Mouse (Mus musculus) liver, embryonic 16.5 days (tissue): Measurements from ENCODE around the gene Kif16b. TPM values are rescaled to one million over a fixed set of nuclear protein-coding genes. Genes with fewer than 3 reads are reported as not detected.

Source experiments
- ATAC-seq: fragments of 200-750 bp; cut with Nextera tagmentation; 2 replicates; pipeline ENCODE4 v1.8.0; 2017; ENCODE audit warnings: low read depth, mild to moderate bottlenecking, moderate number of reproducible peaks, moderate library complexity
- H3K27ac ChIP-seq: fragments of 300-500 bp; sonication (generic); 2 replicates; pipeline ENCODE4 v1.5.1; 2014; ENCODE audit warnings: mild to moderate bottlenecking, low read length
- H3K27me3 ChIP-seq: fragments of 300-500 bp; sonication (generic); 2 replicates; pipeline ENCODE4 v1.6.1; 2014; ENCODE audit warnings: low read depth, low read length, mixed read lengths; ENCODE audit not compliant: control insufficient read depth, insufficient read depth
- H3K36me3 ChIP-seq: fragments of 300-500 bp; sonication (generic); 2 replicates; pipeline ENCODE4 v1.6.1; 2014; ENCODE audit warnings: mild to moderate bottlenecking; ENCODE audit not compliant: control insufficient read depth, insufficient read depth
- H3K4me1 ChIP-seq: fragments of 300-500 bp; sonication (generic); 2 replicates; pipeline ENCODE4 v1.6.1; 2014; ENCODE audit warnings: low read depth, low read length, mixed read lengths; ENCODE audit not compliant: control insufficient read depth
- H3K4me2 ChIP-seq: fragments of 300-500 bp; sonication (generic); 2 replicates; pipeline ENCODE4 v1.6.1; 2014; ENCODE audit warnings: low read depth, low read length, mixed read lengths
- H3K4me3 ChIP-seq: fragments of 300-500 bp; sonication (generic); 2 replicates; pipeline ENCODE4 v1.5.1; 2014; ENCODE audit warnings: low read depth, mild to moderate bottlenecking, low read length
- H3K9ac ChIP-seq: fragments of 300-500 bp; sonication (generic); 2 replicates; pipeline ENCODE4 v1.6.1; 2014; ENCODE audit warnings: low read depth, low read length
- H3K9me3 ChIP-seq: fragments of 300-500 bp; sonication (generic); replicated peaks from 2 replicates; pipeline ENCODE4 v1.6.1; 2016; ENCODE audit warnings: low read length; ENCODE audit not compliant: control insufficient read depth
- WGBS: fragments of 180-500 bp; shearing (Covaris S2); extraction: QIAGEN DNeasy Blood & Tissue Kit; methylation state at CpG from one replicate; pipeline ENCODE4 v1.1.7; 2014; ENCODE audit not compliant: insufficient replicate concordance; 5-methylcytosine and 5-hydroxymethylcytosine counted together
- polyA plus RNA-seq: library from polyadenylated mRNA; unstranded; fragments of >200 nt; fragmentation: Nextera tagmentation; extraction: Ambion mirVana; gene quantifications from 2 replicates; pipeline ENCODE4 v1.2.1, GENCODE M21; 2015

The Kif16b gene
- polyA plus RNA-seq, 1 experiment from 2014 or later, result 4.0 TPM

DNA sequence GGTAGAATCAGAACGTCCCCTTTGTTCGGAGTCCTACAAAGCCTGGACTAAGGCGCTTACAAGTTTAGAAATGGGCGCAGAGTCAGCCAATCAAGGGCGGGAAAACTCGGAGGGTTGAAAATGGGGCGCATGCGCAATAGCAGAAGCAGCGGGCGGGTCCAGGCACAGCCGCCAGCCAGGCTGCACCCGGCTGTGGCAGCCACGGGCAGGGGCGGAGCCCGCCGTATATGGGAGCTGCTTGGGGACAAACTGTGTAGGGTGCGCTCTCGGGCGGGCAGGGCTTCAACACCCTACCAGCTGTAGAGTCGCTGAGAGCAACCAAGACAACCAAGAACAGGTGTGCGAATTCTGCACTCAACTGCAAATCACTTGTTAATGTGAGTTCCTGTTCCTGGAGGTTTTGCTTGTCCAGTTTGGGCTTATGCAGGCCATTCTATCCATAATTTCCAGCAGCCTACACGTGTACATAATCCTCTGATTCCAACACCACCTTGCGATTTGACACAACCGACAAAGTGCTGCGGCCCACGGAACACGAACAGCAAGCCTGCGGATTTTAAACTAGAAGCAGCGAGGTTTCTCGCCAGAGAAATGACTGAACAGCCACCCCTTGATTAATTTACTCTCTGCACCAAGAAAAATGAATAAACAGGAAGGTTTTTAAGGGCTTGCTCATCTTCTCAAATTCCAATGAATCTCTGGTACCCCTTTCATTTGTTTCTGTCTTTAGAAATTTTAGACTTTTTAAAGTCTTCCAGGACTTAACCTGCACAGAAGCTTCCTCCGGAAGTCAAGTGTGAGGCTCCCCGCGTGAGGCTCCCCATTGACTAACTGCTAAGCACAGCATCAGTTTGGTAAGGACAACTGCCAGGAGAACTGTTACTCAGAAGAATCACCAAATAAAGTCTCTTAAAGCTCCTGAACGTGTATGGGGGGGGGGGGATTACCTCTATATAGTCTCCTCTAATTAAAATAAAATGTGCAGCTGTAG lies 1.9 kb upstream of the Kif16b start:
- peak overlapping the region; percentile 91 for H3K4me2 ChIP-seq
- H3K4me3 ChIP-seq, result peak overlapping the region; percentile 59
- H3K27ac ChIP-seq, result peak overlapping the region; percentile 70
- no peaks in the 10 kb centered on the region for H3K36me3 ChIP-seq
- H3K27me3 ChIP-seq, result no peaks in the 10 kb centered on the region
- 3% methylated on average over 34 of the region's 34 CpGs for WGBS
- no peaks in the 10 kb centered on the region for H3K9me3 ChIP-seq
- peaks cover 18% of the 10 kb centered on the region for H3K4me1 ChIP-seq
- peak; percentile 95 for ATAC-seq
- peak overlapping the region; percentile 57 for H3K9ac ChIP-seq

DNA sequence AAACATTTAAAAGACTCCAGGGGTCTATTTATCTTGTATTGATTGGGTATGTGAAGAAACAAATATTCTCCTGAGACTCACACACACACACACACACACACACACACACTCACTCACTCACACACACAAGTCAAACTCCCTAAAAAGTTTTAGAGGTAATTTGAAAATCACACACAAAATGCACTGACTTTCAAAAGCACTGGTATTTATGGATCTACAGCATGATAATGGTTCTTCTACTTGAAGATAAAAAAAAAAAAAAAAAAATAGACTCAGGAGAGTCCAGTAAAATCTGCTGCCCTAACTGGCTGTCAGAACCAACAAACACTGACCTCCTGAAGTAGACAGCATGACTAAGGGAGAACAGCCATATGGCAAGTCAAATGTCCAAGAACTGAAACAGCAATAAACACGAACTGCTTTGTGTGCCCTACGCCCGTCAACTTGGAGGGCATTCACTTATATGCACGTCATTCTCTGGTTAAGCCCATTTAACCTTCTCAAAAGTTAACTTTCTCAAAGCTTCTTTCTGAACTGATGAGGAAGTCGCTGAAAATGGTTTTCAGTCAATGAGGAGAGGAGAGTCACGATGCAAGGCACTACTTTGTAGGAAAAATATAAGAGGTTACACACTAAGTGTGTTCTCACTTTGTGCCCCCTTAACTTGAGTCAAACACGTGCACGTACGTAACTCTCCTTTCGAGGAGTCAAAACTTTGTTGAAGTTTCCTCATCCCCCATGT lies 1.0 kb downstream of the Kif16b start:
- Histone ChIP-seq H3K36me3 (no peaks in the 10 kb centered on the region), H3K9ac (peak overlapping the region; percentile 83), H3K4me1 (peaks cover 18% of the 10 kb centered on the region), H3K4me2 (peak overlapping the region; percentile 96), H3K4me3 (peak overlapping the region; percentile 80), H3K27me3 (no peaks in the 10 kb centered on the region), H3K27ac (no peak overlapping the region), H3K9me3 (no peaks in the 10 kb centered on the region)
- WGBS, result 23% methylated on average over 10 of the region's 10 CpGs
- ATAC-seq, result no peak

DNA sequence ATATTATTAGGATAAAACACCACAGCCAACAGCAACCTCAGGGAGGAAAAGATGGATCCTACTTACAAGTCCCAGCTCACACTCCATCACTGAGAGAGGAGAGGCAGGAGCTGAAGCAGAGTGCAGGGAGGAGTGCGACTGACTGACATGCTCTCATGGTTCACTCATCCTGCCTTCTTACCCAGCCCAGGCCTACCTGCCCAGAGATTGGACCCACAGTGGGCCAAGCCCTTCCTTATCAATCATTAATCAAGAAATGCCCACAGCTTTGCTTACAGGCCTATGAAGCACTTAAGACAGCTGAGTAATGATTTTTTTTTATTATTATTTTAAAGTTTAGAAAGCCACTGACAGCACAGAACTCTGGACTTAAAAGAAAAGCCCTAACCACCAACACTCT lies 7.6 kb downstream of the Kif16b start:
- no peaks in the 10 kb centered on the region for H3K27me3 ChIP-seq
- no peaks in the 10 kb centered on the region for H3K36me3 ChIP-seq
- H3K4me2 ChIP-seq, result no peak overlapping the region
- H3K27ac ChIP-seq, result no peak overlapping the region
- no peaks in the 10 kb centered on the region for H3K9me3 ChIP-seq
- WGBS, result 75% methylated on average over 1 of the region's 1 CpGs
- H3K4me3 ChIP-seq, result no peak overlapping the region
- no peak overlapping the region for H3K9ac ChIP-seq
- no peak for ATAC-seq
- no peaks in the 10 kb centered on the region for H3K4me1 ChIP-seq

DNA sequence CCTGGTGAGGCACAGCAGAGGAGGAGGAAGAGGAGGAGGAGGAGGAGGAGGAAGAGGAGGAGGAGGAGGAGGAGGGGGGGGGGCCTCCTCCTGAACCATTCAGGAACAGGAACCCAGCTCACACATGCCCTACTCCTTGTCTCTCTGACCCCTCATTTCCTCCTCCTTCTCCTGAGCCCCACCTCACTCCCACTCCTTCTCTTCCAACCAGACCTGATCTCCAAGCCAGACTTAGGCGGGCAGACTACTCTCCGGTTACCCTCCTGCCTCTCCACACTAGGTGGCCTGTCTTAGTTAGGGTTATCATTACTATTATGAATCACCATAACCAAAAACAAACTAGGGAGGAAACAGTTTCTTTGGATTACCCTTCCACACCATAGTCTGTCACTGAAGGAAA lies 10.0 kb downstream of the Kif16b start:
- H3K4me3 ChIP-seq, result no peak overlapping the region
- WGBS, result 62% methylated on average over 2 of the region's 2 CpGs
- no peaks in the 10 kb centered on the region for H3K9me3 ChIP-seq
- no peak overlapping the region for H3K27ac ChIP-seq
- ATAC-seq, result no peak
- no peaks in the 10 kb centered on the region for H3K4me1 ChIP-seq
- no peaks in the 10 kb centered on the region for H3K27me3 ChIP-seq
- H3K4me2 ChIP-seq, result no peak overlapping the region
- no peaks in the 10 kb centered on the region for H3K36me3 ChIP-seq
- H3K9ac ChIP-seq, result no peak overlapping the region

DNA sequence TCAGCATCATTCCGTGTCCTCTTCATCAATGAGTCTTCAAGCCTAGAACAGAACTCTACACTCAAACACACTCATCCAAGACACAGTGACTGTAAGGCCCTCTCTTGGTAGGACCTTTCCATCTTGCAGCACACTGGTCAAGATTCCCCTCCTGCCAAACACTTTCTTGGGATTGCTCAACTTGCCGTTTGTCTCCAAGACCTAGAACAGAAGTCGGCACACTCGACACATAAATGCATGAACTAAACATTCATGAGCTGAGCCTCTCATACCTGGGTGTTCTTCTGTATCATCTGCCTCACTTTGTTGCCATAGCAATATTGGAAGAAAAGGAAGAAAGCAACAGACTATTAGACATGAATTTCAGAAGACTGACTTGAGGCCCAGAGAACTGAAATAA lies 16.9 kb downstream of the Kif16b start:
- Histone ChIP-seq H3K4me3 (no peak overlapping the region), H3K27me3 (no peaks in the 10 kb centered on the region), H3K9me3 (no peaks in the 10 kb centered on the region), H3K4me2 (no peak overlapping the region), H3K9ac (no peak overlapping the region), H3K4me1 (no peaks in the 10 kb centered on the region; the same call in 1 of the 2 replicates), H3K36me3 (no peaks in the 10 kb centered on the region), H3K27ac (no peak overlapping the region)
- 82% methylated on average over 4 of the region's 4 CpGs for WGBS
- no peak for ATAC-seq

DNA sequence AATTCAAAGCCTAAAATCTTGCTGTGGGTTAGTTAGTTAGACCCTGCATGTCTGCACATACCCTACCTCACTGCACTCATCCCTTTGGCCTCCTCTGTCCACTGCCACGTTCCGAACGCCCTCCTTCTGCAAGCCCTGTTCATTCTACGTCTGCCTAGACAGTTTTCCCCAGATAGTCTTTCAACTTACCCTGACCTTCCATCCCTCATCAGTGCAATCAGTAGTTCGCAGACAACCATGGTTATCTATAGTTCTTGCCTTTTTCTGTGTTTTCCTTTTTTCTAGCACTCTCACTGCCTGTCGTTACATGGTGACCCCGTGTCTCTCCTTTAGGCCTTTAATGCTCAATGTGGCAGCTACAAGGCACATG lies 17.7 kb downstream of the Kif16b start:
- H3K4me3 ChIP-seq, result no peak overlapping the region
- no peaks in the 10 kb centered on the region for H3K9me3 ChIP-seq
- H3K4me1 ChIP-seq, result no peaks in the 10 kb centered on the region; the same call in 1 of the 2 replicates
- H3K27ac ChIP-seq, result no peak overlapping the region
- H3K36me3 ChIP-seq, result no peaks in the 10 kb centered on the region
- H3K27me3 ChIP-seq, result no peaks in the 10 kb centered on the region
- WGBS, result 37% methylated on average over 7 of the region's 7 CpGs
- H3K9ac ChIP-seq, result no peak overlapping the region
- no peak for ATAC-seq
- H3K4me2 ChIP-seq, result no peak overlapping the region

DNA sequence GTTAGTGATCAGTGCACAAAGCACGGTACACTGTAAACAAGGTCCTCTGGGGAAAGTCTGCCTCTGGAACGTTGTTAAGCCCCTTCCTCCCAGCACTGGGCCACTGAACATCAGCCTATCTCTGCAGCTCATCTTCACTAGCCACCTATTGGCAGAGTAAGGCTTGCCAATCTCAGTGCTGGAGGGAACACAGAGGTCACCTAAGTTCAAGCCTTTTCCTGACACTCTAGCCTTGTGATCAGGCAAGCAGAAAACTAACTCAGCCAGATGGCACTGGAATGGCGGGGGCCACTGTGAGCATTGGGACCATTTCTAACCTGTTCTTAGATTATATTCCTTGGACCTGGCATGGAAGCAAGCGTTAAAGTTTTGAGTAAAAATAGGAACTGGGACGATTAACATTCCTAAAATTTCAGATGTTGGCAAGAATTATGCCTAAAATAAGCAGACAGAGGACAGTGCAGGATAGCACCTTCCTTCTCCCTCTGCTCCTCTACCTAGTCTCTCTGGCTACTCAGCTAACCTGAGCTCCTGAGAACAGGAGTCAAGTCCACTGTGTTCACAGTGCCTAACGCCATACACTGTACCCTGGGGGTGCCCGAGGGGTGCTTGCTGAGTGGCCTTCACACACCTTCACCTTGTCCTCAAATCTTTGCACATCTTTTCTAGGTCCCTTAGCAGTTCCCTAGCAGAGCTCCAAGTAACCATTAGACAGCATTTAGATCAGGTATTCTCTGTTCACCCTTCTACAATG lies 18.3 kb downstream of the Kif16b start:
- 49% methylated on average over 7 of the region's 7 CpGs for WGBS
- no peak overlapping the region for H3K9ac ChIP-seq
- ATAC-seq, result no peak

DNA sequence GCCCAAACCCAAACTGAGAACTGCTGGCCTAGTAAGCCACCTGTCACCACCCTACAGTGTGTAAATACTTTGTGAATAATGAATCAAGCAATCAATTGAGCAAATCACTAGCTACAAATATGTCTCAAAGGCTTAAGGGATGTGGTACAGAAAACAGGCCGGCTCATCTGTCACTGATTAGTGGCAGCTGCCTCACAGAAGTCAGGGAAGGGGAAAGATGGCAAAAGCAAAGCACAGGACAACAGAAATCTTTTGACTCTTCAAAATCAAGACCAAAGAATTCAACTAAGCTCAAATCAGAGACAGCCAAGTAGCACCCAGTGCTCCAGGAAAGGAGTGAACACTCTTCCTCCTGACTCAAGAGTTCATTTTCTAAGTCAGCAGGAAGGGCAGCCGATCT lies 18.9 kb downstream of the Kif16b start:
- no peak overlapping the region for H3K4me2 ChIP-seq
- no peak overlapping the region for H3K9ac ChIP-seq
- H3K36me3 ChIP-seq, result no peaks in the 10 kb centered on the region
- H3K4me1 ChIP-seq, result no peaks in the 10 kb centered on the region; the same call in 1 of the 2 replicates
- H3K27ac ChIP-seq, result no peak overlapping the region
- H3K27me3 ChIP-seq, result no peaks in the 10 kb centered on the region
- WGBS, result 58% methylated on average over 2 of the region's 2 CpGs
- no peak overlapping the region for H3K4me3 ChIP-seq
- no peak for ATAC-seq
- no peaks in the 10 kb centered on the region for H3K9me3 ChIP-seq

More for the DNA sequence above, 18.3 kb downstream of the Kif16b start:
- H3K4me1 ChIP-seq, result no peaks in the 10 kb centered on the region; the same call in 1 of the 2 replicates
- H3K36me3 ChIP-seq, result no peaks in the 10 kb centered on the region
- no peaks in the 10 kb centered on the region for H3K27me3 ChIP-seq
- H3K4me3 ChIP-seq, result no peak overlapping the region
- H3K4me2 ChIP-seq, result no peak overlapping the region
- H3K27ac ChIP-seq, result no peak overlapping the region
- H3K9me3 ChIP-seq, result no peaks in the 10 kb centered on the region
